Mouse (Mus musculus) embryonic facial prominence, embryonic 11.5 days (tissue): ENCODE results near the gene Cables2. TPM values are rescaled to one million over a fixed set of nuclear protein-coding genes. Genes with fewer than 3 reads are reported as not detected.

Experiments
- ATAC-seq: fragments of 200-750 bp; cut with Nextera tagmentation; replicated peaks from 2 replicates; pipeline ENCODE4 v1.8.0; 2017; ENCODE audit warnings: low read depth; ENCODE audit not compliant: insufficient number of reproducible peaks, low FRiP score, low TSS enrichment
- DNase-seq: peaks from one replicate; pipeline ENCODE4 v3.0.0-alpha.2; 2015; ENCODE audit warnings: low spot score
- H3K27ac ChIP-seq: fragments of 300-500 bp; sonication (generic); replicated peaks from 2 replicates; pipeline ENCODE4 v1.5.1; 2014; ENCODE audit warnings: mild to moderate bottlenecking, low read depth, low read length, control low read depth
- H3K27me3 ChIP-seq: fragments of 300-500 bp; sonication (generic); 2 replicates; pipeline ENCODE4 v1.6.1; 2014; ENCODE audit warnings: mild to moderate bottlenecking, low read length, moderate library complexity, mixed read lengths; ENCODE audit not compliant: control insufficient read depth, insufficient read depth
- H3K36me3 ChIP-seq: fragments of 300-500 bp; sonication (generic); replicated peaks from 2 replicates; pipeline ENCODE4 v1.6.1; 2014; ENCODE audit warnings: low read depth, mild to moderate bottlenecking, low read length, moderate library complexity, mixed read lengths; ENCODE audit not compliant: control insufficient read depth, insufficient read depth
- H3K4me1 ChIP-seq: fragments of 300-500 bp; sonication (generic); 2 replicates; pipeline ENCODE4 v1.6.1; 2014; ENCODE audit warnings: low read length, mixed read lengths; ENCODE audit not compliant: control insufficient read depth, insufficient read depth
- H3K4me2 ChIP-seq: fragments of 300-500 bp; sonication (generic); 2 replicates; pipeline ENCODE4 v1.6.1; 2014; ENCODE audit warnings: low read depth, mild to moderate bottlenecking, control low read depth, low read length, moderate library complexity
- H3K4me3 ChIP-seq: fragments of 300-500 bp; sonication (generic); 2 replicates; pipeline ENCODE4 v1.5.1; 2014; ENCODE audit warnings: low read depth, low read length, control low read depth
- H3K9ac ChIP-seq: fragments of 300-500 bp; sonication (generic); replicated peaks from 2 replicates; pipeline ENCODE4 v1.6.1; 2014; ENCODE audit warnings: mild to moderate bottlenecking, control low read depth, low read length
- H3K9me3 ChIP-seq: fragments of 300-500 bp; sonication (generic); replicated peaks from 2 replicates; pipeline ENCODE4 v1.6.1; 2016; ENCODE audit warnings: mild to moderate bottlenecking, low read length, inconsistent platforms, mixed read lengths; ENCODE audit not compliant: control insufficient read depth
- WGBS: fragments of 180-500 bp; shearing (Covaris S2); extraction: QIAGEN DNeasy Blood & Tissue Kit; methylation state at CpG from one replicate; pipeline ENCODE4 v1.1.7; 2014; 5-methylcytosine and 5-hydroxymethylcytosine counted together
- polyA plus RNA-seq: library from polyadenylated mRNA; unstranded; fragments of >200 nt; fragmentation: Nextera tagmentation; extraction: Ambion mirVana; gene quantifications from 2 replicates; pipeline ENCODE4 v1.2.1, GENCODE M21; 2014

Cables2 gene
- 14.5 and 14.8 TPM in 2 replicates for polyA plus RNA-seq

DNA sequence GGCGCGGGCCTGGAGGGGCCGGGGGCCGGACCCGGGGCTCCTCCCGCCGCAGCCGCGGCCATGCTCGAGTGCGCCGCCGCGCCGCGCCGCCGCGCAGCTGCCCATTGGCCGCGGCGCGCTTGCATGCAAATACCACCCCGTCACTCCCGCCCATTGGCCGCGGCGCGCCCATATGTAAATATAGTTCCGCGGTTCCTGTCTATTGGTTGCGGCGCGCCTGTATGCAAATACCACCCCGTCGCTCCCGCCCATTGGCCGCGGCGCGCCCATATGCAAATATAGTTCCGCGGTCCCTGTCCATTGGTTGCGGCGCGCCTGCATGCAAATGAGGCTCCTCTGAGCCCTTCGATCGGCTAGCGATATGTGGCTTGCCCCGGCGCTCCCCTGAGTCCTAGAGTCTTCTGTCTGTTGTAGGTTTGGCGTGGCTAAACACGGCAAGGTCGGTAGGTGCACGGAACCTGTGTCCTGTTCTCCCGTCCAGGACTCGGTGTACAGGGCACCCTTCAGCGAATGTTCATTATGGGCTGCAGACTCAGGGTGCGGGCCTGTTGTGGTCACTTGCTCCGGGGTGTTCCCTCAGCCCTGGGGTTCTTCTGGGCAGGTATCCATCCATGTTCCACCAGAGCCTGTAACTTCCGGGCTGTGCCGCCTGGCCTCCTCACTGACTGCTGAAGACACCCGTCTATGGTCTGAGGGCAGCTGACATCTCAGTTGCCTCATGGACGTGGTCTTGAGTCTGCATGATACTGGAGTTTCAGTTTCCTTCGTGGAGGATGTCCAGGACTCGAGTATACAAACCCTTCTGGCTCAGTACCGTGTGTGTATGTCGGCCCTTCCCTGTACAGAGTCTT lies at the start of gene Cables2:
TSS of gene Cables2 (minus strand) at position 103 of the 851 bp plus-strand sequence.
- ATAC-seq (peak; percentile 93), DNase-seq (peak; percentile 98)
- peak within 1 kb of the TSS; percentile 88 for H3K4me2 ChIP-seq
- H3K36me3 ChIP-seq, result no peaks in the 10 kb centered on the region
- H3K9ac ChIP-seq, result peak within 1 kb of the TSS; percentile 88
- no peaks in the 10 kb centered on the region for H3K27me3 ChIP-seq
- 10% methylated on average over 47 of the region's 68 CpGs for WGBS
- peak within 1 kb of the TSS; percentile 84 for H3K4me3 ChIP-seq
- H3K4me1 ChIP-seq, result peaks cover 6% of the 10 kb centered on the region; the same call in 1 of the 2 replicates
- no peak within 1 kb of the TSS for H3K27ac ChIP-seq
- no peaks in the 10 kb centered on the region for H3K9me3 ChIP-seq

DNA sequence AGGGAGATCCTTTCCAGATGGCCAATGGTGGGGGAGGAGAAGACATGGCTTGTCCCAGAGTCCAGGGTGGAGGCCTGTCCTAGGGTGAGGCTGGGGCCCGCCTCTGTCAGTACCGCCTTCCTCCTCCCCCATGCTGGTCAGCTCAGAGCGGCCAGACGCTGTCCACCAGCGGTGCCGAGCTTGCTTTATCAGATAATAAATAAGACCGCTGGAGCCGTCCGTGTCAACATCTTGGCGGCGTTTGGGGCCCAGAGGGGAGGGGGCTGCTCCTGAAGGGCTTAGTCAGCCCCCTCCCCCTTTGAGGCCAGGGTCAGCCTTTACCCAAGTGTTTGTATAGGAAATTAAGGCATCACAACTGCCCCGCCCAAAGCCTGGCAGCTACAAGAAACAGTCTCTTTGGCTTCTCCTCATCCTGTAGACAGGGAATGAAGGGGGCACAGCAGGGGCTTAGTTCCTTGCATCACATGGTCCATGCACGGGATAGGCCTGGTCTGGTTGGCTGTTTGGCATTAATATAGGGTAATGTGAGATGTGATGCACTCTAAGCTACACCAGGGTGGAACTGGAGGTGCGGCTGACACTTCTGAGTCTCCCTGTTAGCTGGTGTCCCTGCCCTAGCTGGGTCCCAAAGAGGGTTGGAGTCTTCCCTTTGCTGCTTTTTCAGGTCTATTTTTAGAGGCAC lies 49.5 kb upstream of the Cables2 start:
- Histone ChIP-seq H3K27me3 (no peaks in the 10 kb centered on the region), H3K9me3 (no peaks in the 10 kb centered on the region), H3K27ac (no peak overlapping the region), H3K4me3 (no peak overlapping the region), H3K4me2 (no peak overlapping the region), H3K36me3 (no peaks in the 10 kb centered on the region), H3K9ac (no peak overlapping the region), H3K4me1 (no peaks in the 10 kb centered on the region)
- ATAC-seq (no peak), DNase-seq (no peak)
- 36% methylated on average over 14 of the region's 14 CpGs for WGBS

DNA sequence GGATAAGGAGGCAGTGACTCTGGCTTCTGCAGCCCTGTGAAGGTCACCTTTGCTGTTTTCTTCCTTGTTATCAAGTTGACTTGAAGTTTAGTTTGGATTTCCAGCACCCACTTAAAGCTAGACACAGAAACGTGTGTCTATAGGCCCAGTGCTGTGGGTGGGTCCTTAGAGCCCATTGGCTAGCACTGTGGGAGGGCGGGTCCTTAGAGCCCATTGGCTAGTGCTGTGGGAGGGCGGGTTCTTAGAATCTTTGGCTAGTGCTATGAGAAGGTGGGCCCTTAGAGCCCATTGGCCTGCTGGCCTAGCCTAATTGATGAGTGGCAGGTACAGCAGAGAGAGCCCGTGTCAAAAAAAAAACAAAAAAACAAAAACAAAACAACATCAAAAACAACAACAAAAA lies 46.9 kb upstream of the Cables2 start:
- Histone ChIP-seq H3K9me3 (no peaks in the 10 kb centered on the region), H3K9ac (no peak overlapping the region), H3K4me1 (no peaks in the 10 kb centered on the region), H3K27me3 (no peaks in the 10 kb centered on the region), H3K4me3 (no peak overlapping the region), H3K36me3 (no peaks in the 10 kb centered on the region), H3K27ac (no peak overlapping the region), H3K4me2 (no peak overlapping the region)
- WGBS, result 55% methylated on average over 4 of the region's 4 CpGs
- DNase-seq (no peak), ATAC-seq (no peak)

DNA sequence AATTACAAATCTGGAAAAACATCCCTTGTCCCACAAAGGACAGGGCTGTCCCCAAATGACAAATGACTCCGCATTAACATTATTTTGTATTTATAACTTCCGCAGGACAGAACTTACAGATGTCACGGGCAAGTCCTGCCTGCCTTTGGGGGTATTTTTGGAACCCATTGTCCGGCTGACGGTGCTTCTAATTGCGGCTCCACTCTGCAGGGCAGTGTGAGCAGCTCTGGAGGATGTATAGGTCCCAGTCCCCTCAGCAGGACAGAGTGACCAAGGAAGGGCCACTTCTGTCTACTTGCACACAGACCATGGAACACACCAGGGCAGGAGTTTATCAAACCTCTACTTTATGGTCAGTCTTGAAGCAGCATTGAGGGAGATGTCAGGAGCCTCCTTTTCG lies 44.3 kb upstream of the Cables2 start:
- Histone ChIP-seq H3K27ac (no peak overlapping the region), H3K9ac (no peak overlapping the region), H3K4me1 (no peaks in the 10 kb centered on the region), H3K4me2 (no peak overlapping the region), H3K27me3 (no peaks in the 10 kb centered on the region), H3K4me3 (no peak overlapping the region), H3K36me3 (no peaks in the 10 kb centered on the region), H3K9me3 (no peaks in the 10 kb centered on the region)
- DNase-seq (no peak), ATAC-seq (no peak)
- WGBS, result 83% methylated on average over 7 of the region's 7 CpGs

DNA sequence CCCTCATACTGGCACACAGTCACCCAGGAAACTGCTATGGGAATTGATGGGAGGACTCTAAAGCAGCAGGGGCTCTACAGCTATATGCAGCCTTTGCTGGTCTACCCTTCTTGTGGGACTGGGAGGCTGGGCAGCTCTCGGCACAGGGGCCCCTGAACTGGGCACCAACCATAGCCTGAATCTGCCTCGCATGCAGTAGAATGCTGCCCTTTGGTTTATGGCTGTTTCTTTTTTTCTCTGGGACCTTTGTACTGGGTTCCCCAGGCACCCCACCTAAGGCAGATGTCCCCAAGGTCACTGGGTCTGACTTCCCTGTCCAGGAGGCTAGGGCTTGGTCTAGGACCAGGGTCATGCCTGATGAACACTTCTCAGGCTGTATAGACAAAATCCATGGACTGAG lies 41.0 kb upstream of the Cables2 start:
- no peak overlapping the region for H3K9ac ChIP-seq
- 93% methylated on average over 2 of the region's 2 CpGs for WGBS
- DNase-seq, result no peak
- ATAC-seq, result no peak
- no peaks in the 10 kb centered on the region for H3K27me3 ChIP-seq
- no peaks in the 10 kb centered on the region for H3K9me3 ChIP-seq
- no peaks in the 10 kb centered on the region for H3K4me1 ChIP-seq
- no peaks in the 10 kb centered on the region for H3K36me3 ChIP-seq
- no peak overlapping the region for H3K27ac ChIP-seq
- H3K4me2 ChIP-seq, result no peak overlapping the region
- H3K4me3 ChIP-seq, result no peak overlapping the region

DNA sequence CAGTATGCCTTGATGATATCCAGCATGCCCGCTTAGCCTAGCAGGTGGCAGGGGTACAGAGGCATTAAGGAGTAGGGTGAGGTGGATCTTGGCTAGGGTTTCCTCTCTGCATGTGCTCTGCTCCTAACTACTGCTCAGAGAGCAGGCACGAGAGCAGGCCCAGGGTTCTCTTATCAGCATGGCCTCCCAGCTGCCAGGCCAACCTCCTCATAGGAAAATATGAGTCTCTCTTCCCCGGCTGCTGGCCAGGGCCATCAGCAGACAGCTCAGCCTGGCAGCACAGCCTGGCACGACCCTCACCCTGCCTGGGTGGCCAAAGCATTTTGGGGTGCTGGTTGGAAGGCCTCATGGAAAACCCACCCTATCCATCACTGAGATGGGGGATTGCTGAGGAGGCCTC lies 37.9 kb upstream of the Cables2 start:
- Histone ChIP-seq H3K27me3 (no peaks in the 10 kb centered on the region), H3K4me2 (no peak overlapping the region), H3K4me1 (no peaks in the 10 kb centered on the region), H3K9me3 (no peaks in the 10 kb centered on the region), H3K36me3 (no peaks in the 10 kb centered on the region), H3K4me3 (no peak overlapping the region), H3K9ac (no peak overlapping the region), H3K27ac (no peak overlapping the region)
- ATAC-seq, result no peak
- 91% methylated on average over 4 of the region's 4 CpGs for WGBS
- no peak for DNase-seq

DNA sequence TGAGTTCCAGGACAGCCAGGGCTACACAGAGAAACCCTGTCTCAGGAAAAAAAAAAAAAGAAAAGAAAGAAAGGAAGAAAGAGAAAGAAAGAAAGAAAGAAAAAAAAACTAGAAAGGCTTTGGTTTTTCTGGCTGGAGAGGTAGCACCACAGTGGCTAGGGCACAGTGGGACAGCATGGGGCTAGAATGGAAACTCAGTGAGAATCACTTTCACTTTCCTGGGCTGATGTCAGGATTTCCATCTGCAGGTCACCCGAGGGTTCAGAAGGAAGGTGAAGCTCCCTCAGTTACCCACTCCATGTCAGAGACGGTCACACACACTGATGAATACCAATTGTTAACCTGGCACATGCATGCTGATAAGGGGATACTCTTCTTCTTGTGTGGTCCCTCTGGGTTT lies 34.4 kb upstream of the Cables2 start:
- Histone ChIP-seq H3K9me3 (no peaks in the 10 kb centered on the region; the same call in 1 of the 2 replicates), H3K4me1 (no peaks in the 10 kb centered on the region), H3K4me2 (no peak overlapping the region), H3K27me3 (no peaks in the 10 kb centered on the region), H3K9ac (no peak overlapping the region), H3K27ac (no peak overlapping the region), H3K4me3 (no peak overlapping the region), H3K36me3 (no peaks in the 10 kb centered on the region)
- DNase-seq, result no peak
- ATAC-seq, result no peak
- WGBS, result 57% methylated on average over 2 of the region's 2 CpGs
